Mouse (Mus musculus) olfactory bulb, adult 2 months (tissue): Measurements from ENCODE around the gene Get4. TPM values are rescaled to one million over a fixed set of nuclear protein-coding genes. Genes with fewer than 3 reads are reported as not detected.

Experiments used
- H3K27ac ChIP-seq: fragments of 200-500 bp; 2 replicates; pipeline ENCODE4 v1.5.1; 2012; ENCODE audit warnings: low read depth, low read length; ENCODE audit not compliant: insufficient read depth
- H3K4me1 ChIP-seq: fragments of 200-500 bp; 2 replicates; pipeline ENCODE4 v1.6.1; 2012; ENCODE audit warnings: low read length; ENCODE audit not compliant: control insufficient read depth, insufficient read depth
- H3K4me3 ChIP-seq: fragments of 200-500 bp; 2 replicates; pipeline ENCODE4 v1.5.1; 2012; ENCODE audit warnings: mild to moderate bottlenecking, low read depth, low read length, moderate library complexity; ENCODE audit not compliant: insufficient read depth
- CTCF ChIP-seq: fragments of 200-500 bp; IDR thresholded peaks from 2 replicates; pipeline ENCODE4 v1.5.1; 2012; ENCODE audit warnings: low read depth, mild to moderate bottlenecking, low read length, moderate library complexity; ENCODE audit not compliant: insufficient read depth
- POLR2A ChIP-seq: fragments of 200-500 bp; IDR thresholded peaks from 2 replicates; pipeline ENCODE4 v1.6.1; 2012; ENCODE audit warnings: mild to moderate bottlenecking, low read depth, low read length, moderate library complexity; ENCODE audit not compliant: insufficient read depth
- WGBS: fragments of 180-500 bp; shearing (Covaris S2); methylation state at CpG from one replicate; pipeline ENCODE4 v1.1.7; 2018; 5-methylcytosine and 5-hydroxymethylcytosine counted together
- polyA plus RNA-seq: library from polyadenylated mRNA; stranded (reverse); fragments of >200 nt; gene quantifications from 2 replicates; pipeline ENCODE4 v1.2.4, GENCODE M21; 2012; ENCODE audit warnings: low replicate concordance; ENCODE audit not compliant: missing spikeins, insufficient read depth, insufficient read length

Gene Get4
- not detected in 2 replicates for polyA plus RNA-seq

- under 1% methylated on average over 90 of the region's 90 CpGs for WGBS
- TF ChIP-seq CTCF (no peak), POLR2A (peak; percentile 30; the same call in 1 of the 2 replicates)
- Histone ChIP-seq H3K4me3 (peak within 1 kb of the TSS; percentile 89), H3K27ac (peak within 1 kb of the TSS; percentile 95), H3K4me1 (peaks cover 23% of the 10 kb centered on the region)
Measured at GRCm38 (mm10) chr5:139252081-139252909, at the start of gene Get4. Gene Get4, plus strand, starts transcription at chr5:139252324.

GRCm38 (mm10) chr5:139203312-139203711, 48.8 kb upstream of the Get4 start:
- H3K4me3 ChIP-seq = no peak overlapping the region
- WGBS = 51% methylated on average over 5 of the region's 5 CpGs
- no peak for TF ChIP-seq POLR2A
- TF ChIP-seq CTCF = no peak
- H3K4me1 ChIP-seq = peaks cover 22% of the 10 kb centered on the region
- H3K27ac ChIP-seq = no peak overlapping the region

- WGBS = 32% methylated on average over 4 of the region's 4 CpGs
- no peak overlapping the region for H3K27ac ChIP-seq
- no peak overlapping the region for H3K4me3 ChIP-seq
- no peak for TF ChIP-seq POLR2A
- peaks cover 28% of the 10 kb centered on the region for H3K4me1 ChIP-seq
Measured at GRCm38 (mm10) chr5:139206081-139206480, 46.0 kb upstream of the Get4 start.

- Histone ChIP-seq H3K27ac (no peak overlapping the region), H3K4me1 (peaks cover 28% of the 10 kb centered on the region), H3K4me3 (no peak overlapping the region)
- TF ChIP-seq CTCF (no peak), POLR2A (no peak)
- WGBS = 74% methylated on average over 7 of the region's 7 CpGs
Measured at GRCm38 (mm10) chr5:139206525-139206924, 45.6 kb upstream of the Get4 start.

- Histone ChIP-seq H3K4me3 (no peak overlapping the region), H3K27ac (no peak overlapping the region), H3K4me1 (peaks cover 20% of the 10 kb centered on the region)
- TF ChIP-seq CTCF (no peak), POLR2A (no peak)
Measured at GRCm38 (mm10) chr5:139208183-139208582, 43.9 kb upstream of the Get4 start.

- H3K27ac ChIP-seq = no peak overlapping the region
- WGBS = 85% methylated on average over 10 of the region's 10 CpGs
- no peak overlapping the region for H3K4me3 ChIP-seq
- peaks cover 21% of the 10 kb centered on the region for H3K4me1 ChIP-seq
- TF ChIP-seq POLR2A = no peak
- TF ChIP-seq CTCF = no peak
Measured at GRCm38 (mm10) chr5:139208871-139209684, 43.0 kb upstream of the Get4 start.

GRCm38 (mm10) chr5:139209685-139210026, 42.5 kb upstream of the Get4 start:
- TF ChIP-seq POLR2A (no peak), CTCF (no peak)
- Histone ChIP-seq H3K4me1 (peaks cover 22% of the 10 kb centered on the region), H3K4me3 (no peak overlapping the region), H3K27ac (no peak overlapping the region)
- 93% methylated on average over 7 of the region's 7 CpGs for WGBS

GRCm38 (mm10) chr5:139211737-139212385, 40.3 kb upstream of the Get4 start:
- Histone ChIP-seq H3K27ac (no peak overlapping the region), H3K4me3 (no peak overlapping the region), H3K4me1 (peaks cover 19% of the 10 kb centered on the region)
- TF ChIP-seq POLR2A = no peak
- no peak for TF ChIP-seq CTCF
- WGBS = 69% methylated on average over 11 of the region's 11 CpGs
